Mouse (Mus musculus) midbrain, embryonic 16.5 days (tissue): ENCODE data around the gene Fbxl15. TPM values are rescaled to one million over a fixed set of nuclear protein-coding genes. Genes with fewer than 3 reads are reported as not detected.

ENCODE experiments used
- ATAC-seq: fragments of 200-750 bp; cut with Nextera tagmentation; 2 replicates; pipeline ENCODE4 v1.8.0; 2017; ENCODE audit warnings: moderate TSS enrichment
- H3K27ac ChIP-seq: fragments of 300-500 bp; sonication (generic); 2 replicates; pipeline ENCODE4 v1.5.1; 2014; ENCODE audit warnings: mild to moderate bottlenecking, low read length, mixed read lengths
- H3K27me3 ChIP-seq: fragments of 300-500 bp; sonication (generic); 2 replicates; pipeline ENCODE4 v1.6.1; 2014; ENCODE audit warnings: low read depth, low read length, mixed read lengths; ENCODE audit not compliant: control insufficient read depth, insufficient read depth
- H3K36me3 ChIP-seq: fragments of 300-500 bp; sonication (generic); 2 replicates; pipeline ENCODE4 v1.6.1; 2014; ENCODE audit warnings: mild to moderate bottlenecking, low read length, moderate library complexity, mixed read lengths; ENCODE audit not compliant: control insufficient read depth, insufficient read depth
- H3K4me1 ChIP-seq: fragments of 300-500 bp; sonication (generic); 2 replicates; pipeline ENCODE4 v1.6.1; 2014; ENCODE audit warnings: mild to moderate bottlenecking, low read length, mixed read lengths; ENCODE audit not compliant: control insufficient read depth, insufficient read depth
- H3K4me2 ChIP-seq: fragments of 300-500 bp; sonication (generic); 2 replicates; pipeline ENCODE4 v1.6.1; 2014; ENCODE audit warnings: mild to moderate bottlenecking, low read length, mixed read lengths
- H3K4me3 ChIP-seq: fragments of 300-500 bp; sonication (generic); 2 replicates; pipeline ENCODE4 v1.5.1; 2014; ENCODE audit warnings: low read depth, mild to moderate bottlenecking, low read length, moderate library complexity, mixed read lengths
- H3K9ac ChIP-seq: fragments of 300-500 bp; sonication (generic); 2 replicates; pipeline ENCODE4 v1.6.1; 2014; ENCODE audit warnings: low read depth, low read length, mixed read lengths
- H3K9me3 ChIP-seq: fragments of 300-500 bp; sonication (generic); replicated peaks from 2 replicates; pipeline ENCODE4 v1.6.1; 2014; ENCODE audit warnings: mild to moderate bottlenecking, low read length, mixed read lengths; ENCODE audit not compliant: control insufficient read depth, poor library complexity, severe bottlenecking
- WGBS: fragments of 180-500 bp; shearing (Covaris S2); extraction: QIAGEN DNeasy Blood & Tissue Kit; methylation state at CpG from one replicate; pipeline ENCODE4 v1.1.7; 2014; 5-methylcytosine and 5-hydroxymethylcytosine counted together
- polyA plus RNA-seq: library from polyadenylated mRNA; unstranded; fragments of >200 nt; fragmentation: Nextera tagmentation; extraction: Ambion mirVana; gene quantifications from 2 replicates; pipeline ENCODE4 v1.2.1, GENCODE M21; 2015

Fbxl15 gene
- polyA plus RNA-seq, 1 experiment from 2014 or later = 51.3 TPM

- no peaks in the 10 kb centered on the region for H3K9me3 ChIP-seq
- WGBS = 24% methylated on average over 15 of the region's 15 CpGs
- peaks cover 3% of the 10 kb centered on the region; the same call in 1 of the 2 replicates for H3K27me3 ChIP-seq
- no peaks in the 10 kb centered on the region for H3K36me3 ChIP-seq
- peak overlapping the region; percentile 87 for H3K9ac ChIP-seq
- peak overlapping the region; percentile 79 for H3K4me2 ChIP-seq
- H3K27ac ChIP-seq = peak overlapping the region; percentile 83
- ATAC-seq = no peak
- peak overlapping the region; percentile 69 for H3K4me3 ChIP-seq
- peaks cover 15% of the 10 kb centered on the region for H3K4me1 ChIP-seq
Observed at GRCm38 (mm10) chr19:46337719-46338330, 9.8 kb downstream of the Fbxl15 start.

GRCm38 (mm10) chr19:46338331-46338936 lies 10.4 kb downstream of the Fbxl15 start, which contains the start of gene Cuedc2:
TSS of gene Cuedc2 (minus strand) at chr19:46338702.
- H3K27ac ChIP-seq = peak within 1 kb of the TSS; percentile 83
- peak within 1 kb of the TSS; percentile 79 for H3K4me2 ChIP-seq
- peak within 1 kb of the TSS; percentile 69 for H3K4me3 ChIP-seq
- peaks cover 3% of the 10 kb centered on the region; the same call in 1 of the 2 replicates for H3K27me3 ChIP-seq
- no peaks in the 10 kb centered on the region for H3K9me3 ChIP-seq
- WGBS = 1% methylated on average over 31 of the region's 31 CpGs
- H3K4me1 ChIP-seq = peaks cover 15% of the 10 kb centered on the region
- H3K36me3 ChIP-seq = no peaks in the 10 kb centered on the region
- H3K9ac ChIP-seq = peak within 1 kb of the TSS; percentile 87
- peak; percentile 87 for ATAC-seq

- Histone ChIP-seq H3K27me3 (peaks cover 3% of the 10 kb centered on the region; the same call in 1 of the 2 replicates), H3K9me3 (no peaks in the 10 kb centered on the region), H3K27ac (peak overlapping the region; percentile 67), H3K4me2 (peak overlapping the region; percentile 54), H3K9ac (peak overlapping the region; percentile 57; the same call in 1 of the 2 replicates), H3K36me3 (no peaks in the 10 kb centered on the region), H3K4me1 (peaks cover 15% of the 10 kb centered on the region), H3K4me3 (peak overlapping the region; percentile 69)
- 53% methylated on average over 6 of the region's 6 CpGs for WGBS
- peak; percentile 52; the same call in 1 of the 2 replicates for ATAC-seq
Observed at GRCm38 (mm10) chr19:46338942-46339286, 10.9 kb downstream of the Fbxl15 start.

GRCm38 (mm10) chr19:46339287-46339971 lies 11.4 kb downstream of the Fbxl15 start:
- Histone ChIP-seq H3K4me3 (no peak overlapping the region), H3K9me3 (no peaks in the 10 kb centered on the region), H3K4me2 (peak overlapping the region; percentile 54), H3K27ac (peak overlapping the region; percentile 67), H3K9ac (no peak overlapping the region; the same call in 1 of the 2 replicates), H3K27me3 (peaks cover 3% of the 10 kb centered on the region; the same call in 1 of the 2 replicates), H3K4me1 (peaks cover 15% of the 10 kb centered on the region), H3K36me3 (no peaks in the 10 kb centered on the region)
- 77% methylated on average over 6 of the region's 7 CpGs for WGBS
- peak; percentile 19; the same call in 1 of the 2 replicates for ATAC-seq

- ATAC-seq = no peak
- H3K4me2 ChIP-seq = no peak overlapping the region
- H3K4me3 ChIP-seq = no peak overlapping the region
- H3K9me3 ChIP-seq = no peaks in the 10 kb centered on the region
- WGBS = 23% methylated on average over 7 of the region's 7 CpGs
- H3K27ac ChIP-seq = no peak overlapping the region
- no peaks in the 10 kb centered on the region for H3K36me3 ChIP-seq
- peaks cover 5% of the 10 kb centered on the region; the same call in 1 of the 2 replicates for H3K27me3 ChIP-seq
- no peak overlapping the region for H3K9ac ChIP-seq
- peaks cover 15% of the 10 kb centered on the region for H3K4me1 ChIP-seq
Observed at GRCm38 (mm10) chr19:46344710-46345419, 16.9 kb downstream of the Fbxl15 start.

- H3K27me3 ChIP-seq = peaks cover 5% of the 10 kb centered on the region; the same call in 1 of the 2 replicates
- peaks cover 18% of the 10 kb centered on the region for H3K4me1 ChIP-seq
- H3K9me3 ChIP-seq = no peaks in the 10 kb centered on the region
- no peak overlapping the region for H3K4me2 ChIP-seq
- no peak for ATAC-seq
- no peak overlapping the region for H3K9ac ChIP-seq
- H3K36me3 ChIP-seq = no peaks in the 10 kb centered on the region
- H3K4me3 ChIP-seq = no peak overlapping the region
- 100% methylated on average over 1 of the region's 1 CpGs for WGBS
- no peak overlapping the region for H3K27ac ChIP-seq
Observed at GRCm38 (mm10) chr19:46347146-46347545, 19.2 kb downstream of the Fbxl15 start.

- Histone ChIP-seq H3K9ac (peak overlapping the region; percentile 94), H3K4me2 (peak overlapping the region; percentile 88), H3K27ac (peak overlapping the region; percentile 89), H3K36me3 (no peaks in the 10 kb centered on the region), H3K4me1 (peaks cover 18% of the 10 kb centered on the region), H3K27me3 (peaks cover 5% of the 10 kb centered on the region; the same call in 1 of the 2 replicates), H3K9me3 (no peaks in the 10 kb centered on the region), H3K4me3 (peak overlapping the region; percentile 80)
- peak; percentile 18; the same call in 1 of the 2 replicates for ATAC-seq
- 29% methylated on average over 14 of the region's 14 CpGs for WGBS
Observed at GRCm38 (mm10) chr19:46347936-46348668, 20.1 kb downstream of the Fbxl15 start.
